Mouse (Mus musculus): ENCODE data around the gene Flot2. TPM values are rescaled to one million over a fixed set of nuclear protein-coding genes. Genes with fewer than 3 reads are reported as not detected.

The Flot2 gene
- polyA plus RNA-seq, 1 experiment from 2014 or later, result 106 TPM

- ATAC-seq (ENCODE audit: low read depth), result no peak
- H3K4me2 ChIP-seq (ENCODE audit: low read depth, low read length), result no peak overlapping the region
- no peak overlapping the region for H3K27ac ChIP-seq (ENCODE audit: low read depth, low read length)
- H3K36me3 ChIP-seq (ENCODE audit: control insufficient read depth, insufficient read depth, low read length), result no peaks in the 10 kb centered on the region
- H3K4me1 ChIP-seq (ENCODE audit: control insufficient read depth, insufficient read depth, low read length), result no peaks in the 10 kb centered on the region
- no peaks in the 10 kb centered on the region for H3K27me3 ChIP-seq (ENCODE audit: control insufficient read depth, insufficient read depth, low read length)
- no peak overlapping the region for H3K9ac ChIP-seq (replicated peaks; ENCODE audit: low read depth, low read length)
- no peaks in the 10 kb centered on the region for H3K9me3 ChIP-seq (ENCODE audit: control insufficient read depth, low read length)
- no peak overlapping the region for H3K4me3 ChIP-seq (ENCODE audit: low read depth, low read length)
- 86% methylated on average over 5 of the region's 5 CpGs for WGBS
These were observed 50.1 kb downstream of the Flot2 start for GRCm38 (mm10) chr11:78087756-78088281.

- peak; percentile 12; the same call in 1 of the 2 replicates for ATAC-seq (ENCODE audit: low read depth)
- H3K27ac ChIP-seq (ENCODE audit: low read depth, low read length), result peak overlapping the region; percentile 77
- no peaks in the 10 kb centered on the region for H3K9me3 ChIP-seq (ENCODE audit: control insufficient read depth, low read length)
- H3K4me3 ChIP-seq (ENCODE audit: low read depth, low read length), result peak overlapping the region; percentile 70
- 60% methylated on average over 11 of the region's 11 CpGs for WGBS
- H3K36me3 ChIP-seq (ENCODE audit: control insufficient read depth, insufficient read depth, low read length), result no peaks in the 10 kb centered on the region
- peak overlapping the region; percentile 93 for H3K4me2 ChIP-seq (ENCODE audit: low read depth, low read length)
- peak overlapping the region; percentile 80 for H3K9ac ChIP-seq (replicated peaks; ENCODE audit: low read depth, low read length)
- H3K27me3 ChIP-seq (ENCODE audit: control insufficient read depth, insufficient read depth, low read length), result no peaks in the 10 kb centered on the region; the same call in 1 of the 2 replicates
- H3K4me1 ChIP-seq (ENCODE audit: control insufficient read depth, insufficient read depth, low read length), result peaks cover 21% of the 10 kb centered on the region
These were observed 56.4 kb downstream of the Flot2 start for GRCm38 (mm10) chr11:78094137-78094503.

DNA sequence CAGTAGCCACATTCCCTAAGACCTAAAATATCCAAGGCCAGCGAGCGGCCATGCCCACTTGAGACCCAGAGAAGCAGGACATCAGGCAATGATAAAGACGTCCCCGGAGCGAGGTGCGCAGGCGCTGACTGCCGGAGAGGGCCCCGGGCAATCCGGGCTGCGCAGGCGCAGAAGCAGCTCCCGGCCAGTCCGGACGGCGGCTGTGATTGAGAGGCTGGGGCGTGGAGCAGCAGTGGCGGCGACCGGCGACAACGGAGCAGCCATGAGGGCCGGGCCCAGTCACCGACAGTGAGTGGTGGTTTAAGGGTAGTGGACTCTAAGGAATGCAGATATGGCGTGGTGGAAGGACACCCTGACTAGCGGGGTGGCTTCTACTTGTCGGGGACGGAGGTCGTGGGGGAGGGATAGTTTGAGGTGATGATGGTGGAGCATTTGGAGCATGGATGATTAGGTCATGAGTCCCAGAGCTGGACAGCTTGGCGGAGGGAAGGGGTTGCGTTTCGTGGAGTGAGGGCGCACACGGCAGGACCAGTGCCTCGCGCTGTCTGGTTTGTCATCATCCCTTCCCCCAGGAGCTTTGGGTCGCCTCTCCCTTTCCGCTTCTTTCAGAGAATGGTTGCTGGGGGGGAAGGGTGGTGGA is 56.9 kb downstream of the Flot2 start, which contains the start of gene Fam222b:
Gene Fam222b (plus strand): TSS at position 157 of the 640 bp plus-strand sequence.
- H3K27ac ChIP-seq (ENCODE audit: low read depth, low read length), result peak within 1 kb of the TSS; percentile 77
- peak within 1 kb of the TSS; percentile 80 for H3K9ac ChIP-seq (replicated peaks; ENCODE audit: low read depth, low read length)
- WGBS, result under 1% methylated on average over 38 of the region's 38 CpGs
- no peaks in the 10 kb centered on the region; the same call in 1 of the 2 replicates for H3K27me3 ChIP-seq (ENCODE audit: control insufficient read depth, insufficient read depth, low read length)
- H3K4me3 ChIP-seq (ENCODE audit: low read depth, low read length), result peak within 1 kb of the TSS; percentile 70
- ATAC-seq (ENCODE audit: low read depth), result peak; percentile 95
- H3K4me1 ChIP-seq (ENCODE audit: control insufficient read depth, insufficient read depth, low read length), result peaks cover 21% of the 10 kb centered on the region
- H3K36me3 ChIP-seq (ENCODE audit: control insufficient read depth, insufficient read depth, low read length), result no peaks in the 10 kb centered on the region
- H3K4me2 ChIP-seq (ENCODE audit: low read depth, low read length), result peak within 1 kb of the TSS; percentile 93
- no peaks in the 10 kb centered on the region for H3K9me3 ChIP-seq (ENCODE audit: control insufficient read depth, low read length)

DNA sequence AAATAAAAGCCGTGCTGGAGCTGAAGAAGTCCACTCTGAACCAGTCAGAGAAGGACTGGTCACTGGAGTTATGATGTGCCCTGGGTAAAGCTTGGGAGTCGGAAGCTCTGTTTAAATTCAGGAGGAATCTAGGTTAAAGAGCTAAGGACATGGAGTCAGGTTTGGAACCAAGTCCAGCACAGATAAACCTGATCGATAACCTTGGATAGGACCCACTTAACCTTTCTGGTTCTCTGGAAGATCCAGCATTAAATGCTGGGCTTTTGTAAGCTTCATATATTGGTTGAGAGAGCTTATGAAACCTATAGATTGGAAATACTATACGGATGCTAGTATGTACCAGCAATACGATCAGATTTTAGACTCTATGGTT is 57.4 kb downstream of the Flot2 start:
- peak overlapping the region; percentile 93 for H3K4me2 ChIP-seq (ENCODE audit: low read depth, low read length)
- H3K4me3 ChIP-seq (ENCODE audit: low read depth, low read length), result peak overlapping the region; percentile 70
- WGBS, result 28% methylated on average over 5 of the region's 5 CpGs
- H3K9me3 ChIP-seq (ENCODE audit: control insufficient read depth, low read length), result no peaks in the 10 kb centered on the region
- no peaks in the 10 kb centered on the region; the same call in 1 of the 2 replicates for H3K27me3 ChIP-seq (ENCODE audit: control insufficient read depth, insufficient read depth, low read length)
- H3K36me3 ChIP-seq (ENCODE audit: control insufficient read depth, insufficient read depth, low read length), result no peaks in the 10 kb centered on the region
- H3K9ac ChIP-seq (replicated peaks; ENCODE audit: low read depth, low read length), result peak overlapping the region; percentile 80
- peak overlapping the region; percentile 77 for H3K27ac ChIP-seq (ENCODE audit: low read depth, low read length)
- no peak for ATAC-seq (ENCODE audit: low read depth)
- H3K4me1 ChIP-seq (ENCODE audit: control insufficient read depth, insufficient read depth, low read length), result peaks cover 21% of the 10 kb centered on the region

DNA sequence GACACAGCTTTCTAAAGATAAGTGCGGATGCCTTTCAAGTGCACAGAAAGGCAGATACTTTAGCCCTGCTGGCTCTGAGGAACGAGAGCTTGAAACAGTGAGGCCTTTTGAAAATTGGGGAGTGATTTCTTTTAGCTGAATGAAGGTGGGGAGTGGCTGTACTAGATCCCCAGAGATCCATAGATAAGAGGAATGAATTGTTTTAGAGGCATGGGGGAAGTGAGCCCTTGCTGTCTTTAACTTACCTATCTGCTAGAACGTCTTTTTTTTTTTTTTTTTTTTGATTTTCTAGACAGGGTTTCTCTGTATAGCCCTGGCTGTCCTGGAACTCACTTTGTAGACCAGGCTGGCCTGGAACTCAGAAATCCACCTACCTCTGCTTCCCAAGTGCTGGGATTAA is 59.3 kb downstream of the Flot2 start:
- H3K9me3 ChIP-seq (ENCODE audit: control insufficient read depth, low read length), result no peaks in the 10 kb centered on the region
- no peak overlapping the region; the same call in 1 of the 2 replicates for H3K27ac ChIP-seq (ENCODE audit: low read depth, low read length)
- no peak for ATAC-seq (ENCODE audit: low read depth)
- H3K4me2 ChIP-seq (ENCODE audit: low read depth, low read length), result peak overlapping the region; percentile 26
- H3K9ac ChIP-seq (replicated peaks; ENCODE audit: low read depth, low read length), result peak overlapping the region; percentile 12; the same call in 1 of the 2 replicates
- no peaks in the 10 kb centered on the region for H3K36me3 ChIP-seq (ENCODE audit: control insufficient read depth, insufficient read depth, low read length)
- 43% methylated on average over 3 of the region's 3 CpGs for WGBS
- H3K4me3 ChIP-seq (ENCODE audit: low read depth, low read length), result peak overlapping the region; percentile 18; the same call in 1 of the 2 replicates
- no peaks in the 10 kb centered on the region; the same call in 1 of the 2 replicates for H3K27me3 ChIP-seq (ENCODE audit: control insufficient read depth, insufficient read depth, low read length)
- peaks cover 21% of the 10 kb centered on the region for H3K4me1 ChIP-seq (ENCODE audit: control insufficient read depth, insufficient read depth, low read length)

- WGBS, result 93% methylated on average over 11 of the region's 11 CpGs
- Histone ChIP-seq H3K4me3 (ENCODE audit: low read depth, low read length) (no peak overlapping the region), H3K27me3 (ENCODE audit: control insufficient read depth, insufficient read depth, low read length) (no peaks in the 10 kb centered on the region), H3K4me1 (ENCODE audit: control insufficient read depth, insufficient read depth, low read length) (peaks cover 16% of the 10 kb centered on the region), H3K9ac (replicated peaks; ENCODE audit: low read depth, low read length) (no peak overlapping the region), H3K4me2 (ENCODE audit: low read depth, low read length) (no peak overlapping the region), H3K36me3 (ENCODE audit: control insufficient read depth, insufficient read depth, low read length) (no peaks in the 10 kb centered on the region), H3K9me3 (ENCODE audit: control insufficient read depth, low read length) (no peaks in the 10 kb centered on the region), H3K27ac (ENCODE audit: low read depth, low read length) (no peak overlapping the region)
- no peak for ATAC-seq (ENCODE audit: low read depth)
These were observed 63.0 kb downstream of the Flot2 start for GRCm38 (mm10) chr11:78100746-78101145.

DNA sequence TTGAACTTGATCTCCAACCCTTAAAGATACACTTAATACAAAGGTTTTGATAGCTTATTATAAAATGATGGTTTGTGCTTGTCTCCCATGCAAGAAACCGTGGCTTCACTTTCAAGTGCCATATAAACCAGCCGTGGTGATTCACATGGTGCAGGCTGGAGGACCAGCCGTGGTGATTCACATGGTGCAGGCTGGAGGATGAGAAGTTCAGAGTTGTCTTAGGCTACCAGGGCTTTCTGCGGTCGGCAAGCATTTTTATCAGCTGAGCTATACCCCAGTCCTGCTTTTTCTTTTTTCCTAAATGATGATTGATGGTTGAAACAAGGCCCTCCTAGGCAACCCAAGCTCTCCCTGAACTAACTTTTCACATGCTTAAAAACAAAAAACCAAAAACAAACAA is 64.4 kb downstream of the Flot2 start:
- Histone ChIP-seq H3K4me3 (ENCODE audit: low read depth, low read length) (no peak overlapping the region), H3K36me3 (ENCODE audit: control insufficient read depth, insufficient read depth, low read length) (no peaks in the 10 kb centered on the region), H3K9me3 (ENCODE audit: control insufficient read depth, low read length) (no peaks in the 10 kb centered on the region), H3K4me2 (ENCODE audit: low read depth, low read length) (no peak overlapping the region), H3K27me3 (ENCODE audit: control insufficient read depth, insufficient read depth, low read length) (no peaks in the 10 kb centered on the region), H3K9ac (replicated peaks; ENCODE audit: low read depth, low read length) (no peak overlapping the region), H3K27ac (ENCODE audit: low read depth, low read length) (no peak overlapping the region), H3K4me1 (ENCODE audit: control insufficient read depth, insufficient read depth, low read length) (peaks cover 5% of the 10 kb centered on the region)
- 87% methylated on average over 5 of the region's 5 CpGs for WGBS
- no peak for ATAC-seq (ENCODE audit: low read depth)

- no peak overlapping the region for H3K27ac ChIP-seq (ENCODE audit: low read depth, low read length)
- no peak for ATAC-seq (ENCODE audit: low read depth)
- no peaks in the 10 kb centered on the region for H3K4me1 ChIP-seq (ENCODE audit: control insufficient read depth, insufficient read depth, low read length)
- WGBS, result 69% methylated on average over 5 of the region's 5 CpGs
- H3K4me3 ChIP-seq (ENCODE audit: low read depth, low read length), result no peak overlapping the region
- no peaks in the 10 kb centered on the region for H3K36me3 ChIP-seq (ENCODE audit: control insufficient read depth, insufficient read depth, low read length)
- no peak overlapping the region for H3K4me2 ChIP-seq (ENCODE audit: low read depth, low read length)
- no peaks in the 10 kb centered on the region for H3K9me3 ChIP-seq (ENCODE audit: control insufficient read depth, low read length)
- H3K27me3 ChIP-seq (ENCODE audit: control insufficient read depth, insufficient read depth, low read length), result no peaks in the 10 kb centered on the region
- H3K9ac ChIP-seq (replicated peaks; ENCODE audit: low read depth, low read length), result no peak overlapping the region
These were observed 65.4 kb downstream of the Flot2 start for GRCm38 (mm10) chr11:78102958-78103747.

- H3K27me3 ChIP-seq (ENCODE audit: control insufficient read depth, insufficient read depth, low read length), result no peaks in the 10 kb centered on the region
- no peaks in the 10 kb centered on the region for H3K4me1 ChIP-seq (ENCODE audit: control insufficient read depth, insufficient read depth, low read length)
- no peak overlapping the region for H3K4me2 ChIP-seq (ENCODE audit: low read depth, low read length)
- no peaks in the 10 kb centered on the region for H3K9me3 ChIP-seq (ENCODE audit: control insufficient read depth, low read length)
- no peaks in the 10 kb centered on the region for H3K36me3 ChIP-seq (ENCODE audit: control insufficient read depth, insufficient read depth, low read length)
- H3K27ac ChIP-seq (ENCODE audit: low read depth, low read length), result no peak overlapping the region
- 96% methylated on average over 5 of the region's 5 CpGs for WGBS
- ATAC-seq (ENCODE audit: low read depth), result no peak
- H3K4me3 ChIP-seq (ENCODE audit: low read depth, low read length), result no peak overlapping the region
- no peak overlapping the region for H3K9ac ChIP-seq (replicated peaks; ENCODE audit: low read depth, low read length)
These were observed 66.8 kb downstream of the Flot2 start for GRCm38 (mm10) chr11:78104501-78104900.
